Mouse (Mus musculus) embryonic facial prominence, embryonic 14.5 days (tissue): ENCODE results near the gene Bcl2l2. TPM values are rescaled to one million over a fixed set of nuclear protein-coding genes. Genes with fewer than 3 reads are reported as not detected.

Experiments
- ATAC-seq: fragments of 200-750 bp; cut with Nextera tagmentation; 2 replicates; pipeline ENCODE4 v1.8.0; 2017; ENCODE audit warnings: low read depth, moderate number of reproducible peaks, moderate TSS enrichment
- DNase-seq: peaks from one replicate; pipeline ENCODE4 v3.0.0-alpha.2; 2015; ENCODE audit warnings: low spot score
- H3K27ac ChIP-seq: fragments of 300-500 bp; sonication (generic); replicated peaks from 2 replicates; pipeline ENCODE4 v1.5.1; 2014; ENCODE audit warnings: low read depth, mild to moderate bottlenecking, low read length, moderate library complexity
- H3K27me3 ChIP-seq: fragments of 300-500 bp; sonication (generic); replicated peaks from 2 replicates; pipeline ENCODE4 v1.6.1; 2014; ENCODE audit warnings: low read length; ENCODE audit not compliant: control insufficient read depth, insufficient read depth
- H3K36me3 ChIP-seq: fragments of 300-500 bp; sonication (generic); 2 replicates; pipeline ENCODE4 v1.6.1; 2014; ENCODE audit warnings: low read length, mixed read lengths; ENCODE audit not compliant: control insufficient read depth, insufficient read depth
- H3K4me1 ChIP-seq: fragments of 300-500 bp; sonication (generic); 2 replicates; pipeline ENCODE4 v1.6.1; 2014; ENCODE audit warnings: antibody characterized with exemption, low read length; ENCODE audit not compliant: control insufficient read depth, insufficient read depth
- H3K4me2 ChIP-seq: fragments of 300-500 bp; sonication (generic); 2 replicates; pipeline ENCODE4 v1.6.1; 2014; ENCODE audit warnings: low read depth, mild to moderate bottlenecking, low read length, moderate library complexity, mixed read lengths
- H3K4me3 ChIP-seq: fragments of 300-500 bp; sonication (generic); 2 replicates; pipeline ENCODE4 v1.5.1; 2014; ENCODE audit warnings: low read depth, mild to moderate bottlenecking, low read length
- H3K9ac ChIP-seq: fragments of 300-500 bp; sonication (generic); 2 replicates; pipeline ENCODE4 v1.6.1; 2014; ENCODE audit warnings: low read depth, mild to moderate bottlenecking, low read length, moderate library complexity, mixed read lengths
- H3K9me3 ChIP-seq: fragments of 300-500 bp; sonication (generic); 2 replicates; pipeline ENCODE4 v1.6.1; 2016; ENCODE audit warnings: low read length; ENCODE audit not compliant: control insufficient read depth
- WGBS: fragments of 180-500 bp; shearing (Covaris S2); extraction: QIAGEN DNeasy Blood & Tissue Kit; methylation state at CpG from one replicate; pipeline ENCODE4 v1.1.7; 2014; 5-methylcytosine and 5-hydroxymethylcytosine counted together
- polyA plus RNA-seq: library from polyadenylated mRNA; unstranded; fragments of >200 nt; fragmentation: Nextera tagmentation; extraction: Ambion mirVana; gene quantifications from 2 replicates; pipeline ENCODE4 v1.2.1, GENCODE M21; 2014

Bcl2l2 gene
- polyA plus RNA-seq, 1 experiment from 2014 or later: 4.8 TPM

DNA sequence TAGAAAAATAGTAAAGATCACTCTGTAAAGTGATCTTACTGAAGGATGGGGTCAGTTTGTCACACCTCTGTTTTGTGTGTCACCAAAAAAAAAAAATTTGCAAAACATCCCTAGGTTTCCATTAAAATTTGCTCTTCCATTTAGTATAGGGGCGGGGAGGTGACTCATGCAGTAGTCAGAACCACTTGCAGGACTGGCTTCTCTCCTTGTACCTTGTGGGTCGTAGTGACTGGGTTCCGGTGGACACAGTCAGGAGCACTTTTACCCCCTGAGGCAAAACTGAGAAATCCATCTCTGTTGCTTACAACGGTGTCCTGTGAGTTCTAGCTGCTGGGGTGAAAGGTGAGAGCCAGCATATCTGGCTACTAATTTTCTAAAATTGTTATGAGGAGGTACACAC, 20.5 kb downstream of the Bcl2l2 start:
- DNase-seq: no peak
- H3K9ac ChIP-seq: no peak overlapping the region
- no peaks in the 10 kb centered on the region for H3K4me1 ChIP-seq
- no peak overlapping the region for H3K4me3 ChIP-seq
- WGBS: 84% methylated on average over 4 of the region's 4 CpGs
- no peaks in the 10 kb centered on the region for H3K9me3 ChIP-seq
- H3K36me3 ChIP-seq: peaks cover 41% of the 10 kb centered on the region
- no peaks in the 10 kb centered on the region for H3K27me3 ChIP-seq
- no peak for ATAC-seq
- no peak overlapping the region for H3K4me2 ChIP-seq
- H3K27ac ChIP-seq: no peak overlapping the region

DNA sequence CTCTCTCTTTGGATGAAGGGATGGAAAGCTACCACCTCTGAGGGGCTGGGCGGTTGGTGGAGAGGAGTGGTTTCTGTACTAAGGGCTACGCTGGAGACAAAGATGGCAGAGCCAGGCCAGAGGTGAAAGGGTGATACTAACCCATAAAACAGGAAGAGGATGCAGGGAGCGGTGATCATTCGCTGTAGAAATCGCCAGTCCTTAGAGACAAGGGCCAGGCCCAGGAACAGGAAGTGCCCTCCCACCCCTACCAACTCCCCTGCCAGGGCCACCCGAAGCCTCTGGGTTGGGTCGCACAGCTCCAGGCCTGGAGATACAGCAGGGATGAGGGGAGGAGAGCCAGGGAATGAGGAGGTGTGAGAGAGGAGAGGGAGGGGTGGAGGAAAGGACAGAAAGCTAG, 25.5 kb downstream of the Bcl2l2 start:
- no peaks in the 10 kb centered on the region for H3K27me3 ChIP-seq
- no peak overlapping the region for H3K4me3 ChIP-seq
- H3K9ac ChIP-seq: peak overlapping the region; percentile 8; the same call in 1 of the 2 replicates
- ATAC-seq (no peak), DNase-seq (no peak)
- H3K36me3 ChIP-seq: peaks cover 63% of the 10 kb centered on the region
- peaks cover 9% of the 10 kb centered on the region for H3K4me1 ChIP-seq
- no peak overlapping the region for H3K4me2 ChIP-seq
- H3K27ac ChIP-seq: no peak overlapping the region
- 88% methylated on average over 7 of the region's 7 CpGs for WGBS
- no peaks in the 10 kb centered on the region for H3K9me3 ChIP-seq

DNA sequence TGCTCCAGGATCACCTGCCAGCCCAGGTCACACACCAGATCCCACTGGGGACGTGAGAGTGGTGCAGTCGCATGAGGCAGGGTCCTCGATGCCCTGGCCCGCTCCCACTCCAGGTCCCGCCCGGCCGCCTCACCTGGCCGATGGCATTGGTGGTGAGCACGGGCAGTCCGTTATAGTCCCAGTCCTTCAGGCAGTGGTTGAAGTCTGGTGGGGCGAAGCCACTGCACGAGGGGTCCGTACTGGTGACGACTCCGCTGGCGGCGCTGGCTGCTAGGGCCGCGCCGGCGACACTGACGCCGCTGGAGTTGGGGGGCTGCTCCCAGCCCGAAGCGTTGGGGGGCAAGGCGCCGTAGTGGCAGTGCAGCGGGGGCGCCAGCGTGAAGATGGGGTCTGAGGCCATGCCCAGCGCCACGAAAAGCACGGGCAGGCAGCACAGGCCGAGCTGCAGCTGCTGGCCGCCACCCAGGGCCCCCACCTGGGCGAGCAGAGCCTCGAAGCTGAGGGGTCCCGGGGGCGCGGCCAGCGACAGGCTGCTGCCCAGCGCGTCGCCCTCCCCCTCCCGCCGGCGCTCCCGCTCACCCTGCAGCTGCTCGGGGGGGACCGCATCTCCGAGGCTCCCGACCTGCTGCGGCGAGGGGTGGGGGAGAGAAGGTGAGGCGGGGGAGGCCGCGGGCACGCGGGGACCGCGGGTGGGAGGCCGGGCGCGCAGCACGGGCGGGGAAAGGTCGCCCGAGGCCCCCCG, 29.1 kb downstream of the Bcl2l2 start:
- no peaks in the 10 kb centered on the region for H3K27me3 ChIP-seq
- peak overlapping the region; percentile 82 for H3K27ac ChIP-seq
- WGBS: 3% methylated on average over 33 of the region's 69 CpGs
- peak overlapping the region; percentile 79 for H3K4me3 ChIP-seq
- H3K9ac ChIP-seq: peak overlapping the region; percentile 89
- DNase-seq (peak; percentile 39), ATAC-seq (peak; percentile 41)
- no peaks in the 10 kb centered on the region for H3K9me3 ChIP-seq
- H3K4me1 ChIP-seq: peaks cover 9% of the 10 kb centered on the region
- peak overlapping the region; percentile 96 for H3K4me2 ChIP-seq
- H3K36me3 ChIP-seq: peaks cover 67% of the 10 kb centered on the region

DNA sequence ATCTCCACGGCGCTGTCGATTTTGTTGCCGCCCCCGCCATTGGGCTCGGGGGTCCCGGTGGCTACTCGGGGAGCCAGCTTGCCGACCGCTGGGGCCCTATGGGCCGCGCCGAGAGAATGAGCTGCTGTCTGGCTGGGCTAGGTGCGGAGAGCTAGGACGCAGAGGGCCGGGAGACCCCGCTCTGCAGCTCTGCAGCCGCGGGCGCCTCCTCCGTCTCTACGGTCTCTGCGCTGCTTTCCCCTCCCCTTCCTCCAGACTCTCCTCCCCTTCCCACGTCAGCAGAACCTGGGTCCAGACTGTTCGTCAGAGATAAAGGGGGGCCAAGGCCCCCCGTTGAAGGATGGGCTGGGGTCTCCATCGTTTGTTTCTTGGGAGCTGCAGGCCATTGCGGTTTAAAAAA, 29.7 kb downstream of the Bcl2l2 start, which contains the start of gene Slc22a17:
TSS of gene Slc22a17 (minus strand) at position 247 of the 400 bp plus-strand sequence.
- peaks cover 67% of the 10 kb centered on the region for H3K36me3 ChIP-seq
- peak; percentile 95 for DNase-seq
- H3K4me1 ChIP-seq: peaks cover 9% of the 10 kb centered on the region
- H3K4me3 ChIP-seq: peak within 1 kb of the TSS; percentile 79
- under 1% methylated on average over 27 of the region's 28 CpGs for WGBS
- no peaks in the 10 kb centered on the region for H3K9me3 ChIP-seq
- peak within 1 kb of the TSS; percentile 96 for H3K4me2 ChIP-seq
- peak within 1 kb of the TSS; percentile 82 for H3K27ac ChIP-seq
- peak; percentile 95 for ATAC-seq
- peak within 1 kb of the TSS; percentile 89 for H3K9ac ChIP-seq
- H3K27me3 ChIP-seq: no peaks in the 10 kb centered on the region

DNA sequence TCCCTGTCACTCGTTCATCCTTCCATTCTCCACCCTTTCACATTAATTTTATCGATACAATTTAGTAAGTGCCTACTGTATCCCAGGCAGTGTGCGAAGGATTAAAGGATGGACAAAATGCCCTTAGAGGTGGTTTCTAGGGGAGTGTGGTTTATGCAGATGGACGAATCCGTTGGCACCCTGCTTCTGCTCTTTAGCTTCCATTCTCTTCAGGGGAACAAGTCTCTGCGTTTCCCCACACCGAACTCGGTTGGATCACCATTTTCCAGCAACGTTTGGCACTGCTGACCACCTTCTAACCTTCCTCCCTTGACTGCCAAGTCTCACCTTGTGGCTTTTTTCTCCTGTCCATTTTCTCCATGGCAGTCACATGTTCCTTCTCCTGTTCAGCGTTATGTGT, 30.2 kb downstream of the Bcl2l2 start:
- Histone ChIP-seq H3K36me3 (peaks cover 67% of the 10 kb centered on the region), H3K9me3 (no peaks in the 10 kb centered on the region), H3K9ac (peak overlapping the region; percentile 89), H3K4me3 (peak overlapping the region; percentile 79), H3K4me2 (peak overlapping the region; percentile 96), H3K4me1 (peaks cover 9% of the 10 kb centered on the region), H3K27ac (peak overlapping the region; percentile 82), H3K27me3 (no peaks in the 10 kb centered on the region)
- WGBS: 14% methylated on average over 10 of the region's 10 CpGs
- DNase-seq: no peak
- no peak for ATAC-seq

DNA sequence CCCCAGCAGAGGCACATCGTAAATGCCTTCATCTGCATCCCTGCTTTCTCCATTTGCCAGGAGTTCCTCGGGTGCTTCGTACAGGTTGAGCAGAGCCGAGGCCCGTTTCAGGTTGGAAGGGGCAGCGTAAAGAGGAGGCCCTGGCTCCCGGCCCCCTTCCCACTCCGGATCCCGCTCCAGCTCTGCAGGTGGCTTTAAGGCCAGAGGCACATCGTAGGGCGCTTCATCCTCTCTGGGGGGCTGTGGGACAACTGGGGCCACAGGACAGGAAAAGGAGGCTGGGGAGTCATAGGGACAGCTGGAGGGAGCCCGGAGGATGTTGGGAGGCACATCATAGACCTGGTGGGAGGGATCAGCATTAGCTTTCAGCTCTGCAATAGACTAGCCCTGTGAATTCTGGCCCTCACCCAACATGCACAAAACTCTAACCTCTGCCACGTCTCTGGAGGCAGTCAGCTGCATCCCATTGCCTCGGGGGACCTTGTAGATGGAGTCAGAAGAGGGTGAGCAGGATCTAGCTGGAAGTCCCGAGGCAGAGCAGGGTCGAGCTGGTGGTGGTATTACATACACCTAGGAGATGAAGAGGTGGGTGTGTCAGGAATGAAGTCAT, 37.0 kb downstream of the Bcl2l2 start:
- peaks cover 17% of the 10 kb centered on the region for H3K9me3 ChIP-seq
- H3K36me3 ChIP-seq: peaks cover 79% of the 10 kb centered on the region
- WGBS: 92% methylated on average over 15 of the region's 16 CpGs
- H3K27ac ChIP-seq: no peak overlapping the region
- no peak overlapping the region for H3K4me3 ChIP-seq
- H3K9ac ChIP-seq: no peak overlapping the region
- DNase-seq (no peak), ATAC-seq (no peak)
- H3K27me3 ChIP-seq: no peaks in the 10 kb centered on the region
- H3K4me1 ChIP-seq: peaks cover 10% of the 10 kb centered on the region; the same call in 1 of the 2 replicates
- no peak overlapping the region for H3K4me2 ChIP-seq

DNA sequence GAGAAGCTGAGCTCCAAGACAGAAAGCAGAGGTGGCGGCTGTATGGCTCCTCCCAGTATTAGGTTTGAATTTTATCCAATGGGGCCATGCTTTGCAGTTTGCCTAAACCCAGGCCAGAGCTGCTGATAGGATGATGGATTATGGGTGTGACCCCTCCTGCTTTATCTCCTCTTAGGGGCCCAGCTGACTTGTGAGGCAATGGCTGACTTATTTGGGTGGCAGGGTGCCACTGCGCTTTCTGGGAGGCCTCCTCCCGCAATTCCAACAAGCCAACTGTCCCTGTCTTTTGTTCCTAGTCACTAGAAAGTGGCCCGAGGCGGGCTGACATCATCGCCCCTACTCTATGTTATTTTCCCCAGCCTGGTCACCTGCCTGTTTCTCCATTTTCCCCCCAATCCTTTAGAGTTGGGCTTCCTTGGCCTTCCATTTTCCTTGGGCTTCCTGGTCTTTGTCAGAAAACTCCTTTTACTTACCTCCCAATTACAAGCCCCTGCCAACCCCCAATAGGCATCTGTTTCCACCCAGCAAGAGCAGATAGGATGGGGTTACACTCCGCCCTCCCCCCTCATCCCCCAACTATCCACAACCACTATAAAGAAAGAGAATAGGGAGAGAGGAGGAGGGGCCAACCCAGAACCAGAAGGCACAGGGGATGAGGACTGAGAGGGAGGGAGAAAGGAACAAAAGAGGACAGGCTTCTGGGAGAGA, 41.6 kb downstream of the Bcl2l2 start:
- peak overlapping the region; percentile 99 for H3K27ac ChIP-seq
- H3K4me1 ChIP-seq: peaks cover 23% of the 10 kb centered on the region
- ATAC-seq (peak; percentile 70), DNase-seq (peak; percentile 94)
- H3K4me3 ChIP-seq: peak overlapping the region; percentile 50
- peak overlapping the region; percentile 88 for H3K9ac ChIP-seq
- no peaks in the 10 kb centered on the region for H3K27me3 ChIP-seq
- peaks cover 34% of the 10 kb centered on the region for H3K36me3 ChIP-seq
- H3K9me3 ChIP-seq: peaks cover 17% of the 10 kb centered on the region
- WGBS: 13% methylated on average over 7 of the region's 7 CpGs
- peak overlapping the region; percentile 69 for H3K4me2 ChIP-seq

DNA sequence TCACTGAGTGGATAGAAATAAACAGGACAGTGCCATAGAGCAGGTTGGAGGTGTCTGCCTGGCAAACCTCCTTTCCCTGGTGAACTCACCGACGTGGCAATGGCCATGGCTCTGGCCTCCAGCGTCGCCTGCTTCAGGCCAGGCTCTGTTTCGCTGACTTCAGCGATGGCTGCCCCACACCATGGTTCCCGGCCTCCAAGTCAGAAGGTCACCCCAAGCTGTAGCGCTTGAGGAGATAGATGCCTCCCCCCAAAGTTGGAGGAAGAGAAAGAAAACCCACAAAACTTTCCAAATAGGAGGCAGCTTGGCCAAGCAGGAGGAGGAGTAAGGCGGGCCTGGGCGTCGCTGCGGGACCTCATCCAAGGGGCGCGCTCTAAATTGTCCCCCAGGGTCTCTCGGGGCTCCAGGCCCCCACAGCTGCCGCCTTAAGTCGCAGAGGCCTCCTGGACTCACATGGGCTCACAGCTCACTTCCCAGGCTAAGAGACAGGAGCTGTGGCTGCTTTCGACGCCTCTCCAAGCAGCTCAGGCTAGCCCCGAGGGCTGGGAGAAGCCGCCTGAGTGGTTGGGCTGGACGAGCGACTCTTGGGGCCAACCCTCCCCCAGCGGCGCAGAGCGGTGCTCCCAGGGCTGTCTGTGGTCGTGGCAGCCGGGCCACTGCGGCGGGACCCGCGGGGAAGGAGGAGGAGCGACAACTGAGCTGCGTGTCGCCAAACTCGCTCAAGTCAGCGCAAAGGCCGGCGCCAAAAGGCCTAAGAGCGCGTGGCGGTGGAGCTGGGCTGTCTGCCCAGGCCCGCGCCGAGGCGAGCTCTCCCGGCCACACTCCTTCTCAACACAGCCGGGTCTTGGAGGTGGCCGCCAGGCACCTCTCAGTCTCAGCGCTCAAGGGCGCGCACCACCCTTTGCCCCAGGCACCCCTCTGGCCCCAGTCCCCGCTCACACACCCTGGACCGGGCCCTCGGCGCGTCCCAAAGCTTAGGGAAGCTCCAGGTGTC, 42.5 kb downstream of the Bcl2l2 start, which contains the start of gene Efs:
TSS of gene Efs (minus strand) at position 778 of the 994 bp plus-strand sequence.
- ATAC-seq (peak; percentile 64), DNase-seq (peak; percentile 88)
- WGBS: 2% methylated on average over 39 of the region's 57 CpGs
- Histone ChIP-seq H3K36me3 (peaks cover 26% of the 10 kb centered on the region), H3K4me3 (peak within 1 kb of the TSS; percentile 50), H3K9ac (peak within 1 kb of the TSS; percentile 88), H3K4me1 (peaks cover 30% of the 10 kb centered on the region), H3K27ac (peak within 1 kb of the TSS; percentile 99), H3K9me3 (peaks cover 17% of the 10 kb centered on the region), H3K27me3 (no peaks in the 10 kb centered on the region), H3K4me2 (peak within 1 kb of the TSS; percentile 69)
